Mouse (Mus musculus) testis, adult 2 months (tissue): ENCODE measurements around the gene Rufy3. TPM values are rescaled to one million over a fixed set of nuclear protein-coding genes. Genes with fewer than 3 reads are reported as not detected.

Source experiments
- H3K27ac ChIP-seq: fragments of 200-500 bp; 2 replicates; pipeline ENCODE4 v1.5.1; 2012; ENCODE audit warnings: low read depth, low read length; ENCODE audit not compliant: control insufficient read depth, insufficient read depth
- H3K27me3 ChIP-seq: fragments of 200-500 bp; 2 replicates; pipeline ENCODE4 v1.6.1; 2012; ENCODE audit warnings: mild to moderate bottlenecking, low read length, moderate library complexity; ENCODE audit not compliant: control insufficient read depth, insufficient read depth
- H3K36me3 ChIP-seq: fragments of 200-500 bp; 2 replicates; pipeline ENCODE4 v1.6.1; 2012; ENCODE audit warnings: mild to moderate bottlenecking, low read length; ENCODE audit not compliant: control insufficient read depth, insufficient read depth
- H3K4me1 ChIP-seq: fragments of 200-500 bp; 2 replicates; pipeline ENCODE4 v1.6.1; 2012; ENCODE audit warnings: low read length; ENCODE audit not compliant: control insufficient read depth, insufficient read depth
- H3K4me3 ChIP-seq: fragments of 200-500 bp; 2 replicates; pipeline ENCODE4 v1.5.1; 2012; ENCODE audit warnings: low read depth, mild to moderate bottlenecking, low read length, moderate library complexity, mixed read lengths; ENCODE audit not compliant: control insufficient read depth
- CTCF ChIP-seq: fragments of 200-500 bp; IDR thresholded peaks from 2 replicates; pipeline ENCODE4 v1.5.1; 2012; ENCODE audit warnings: low read depth, mild to moderate bottlenecking, inconsistent platforms, low read length, moderate library complexity; ENCODE audit not compliant: control insufficient read depth, insufficient read depth, insufficient replicate concordance
- POLR2A ChIP-seq: fragments of 200-500 bp; IDR thresholded peaks from 2 replicates; pipeline ENCODE4 v1.6.1; 2012; ENCODE audit warnings: low read depth, mild to moderate bottlenecking, inconsistent platforms, low read length, moderate library complexity; ENCODE audit not compliant: control insufficient read depth
- polyA plus RNA-seq: library from polyadenylated mRNA; depleted of rRNA; stranded (reverse); fragments of >200 nt; gene quantifications from 2 replicates; pipeline ENCODE4 v1.2.3, GENCODE M21; 2012; rRNA removed

The Rufy3 gene
- polyA plus RNA-seq, 1 experiment, result 15.8 TPM

DNA sequence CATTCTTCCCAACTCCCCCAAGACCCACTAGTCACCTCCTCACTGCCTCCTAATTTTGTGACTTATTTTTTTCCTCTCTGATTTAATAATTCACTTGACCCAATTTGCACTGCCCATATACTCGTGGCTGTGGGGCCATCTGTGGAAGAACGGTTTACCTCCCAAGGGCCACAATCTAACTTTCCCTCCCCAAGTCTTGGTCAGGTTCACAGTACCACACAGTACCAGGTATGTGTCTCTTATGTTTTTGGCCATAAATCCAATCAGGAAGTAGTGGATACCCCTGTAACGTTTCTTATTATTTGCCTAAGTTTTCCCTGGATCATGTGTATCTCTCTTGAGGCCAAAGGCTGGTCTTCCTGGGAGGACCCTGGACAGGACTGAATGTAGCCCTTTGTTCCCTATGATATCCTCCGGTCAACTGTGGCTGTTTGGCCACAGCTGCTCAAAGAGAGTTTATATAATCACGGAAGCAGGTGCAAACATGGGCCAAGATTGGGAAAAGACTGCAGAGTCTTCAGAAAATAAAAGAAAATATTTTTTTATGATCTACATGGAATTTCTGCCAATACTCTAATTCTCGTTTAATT is 126.8 kb downstream of the Rufy3 start:
- Histone ChIP-seq H3K27me3 (no peaks in the 10 kb centered on the region), H3K4me1 (no peaks in the 10 kb centered on the region; the same call in 1 of the 2 replicates), H3K27ac (no peak overlapping the region), H3K36me3 (no peaks in the 10 kb centered on the region), H3K4me3 (no peak overlapping the region)
- no peak for TF ChIP-seq CTCF
- TF ChIP-seq POLR2A, result no peak

DNA sequence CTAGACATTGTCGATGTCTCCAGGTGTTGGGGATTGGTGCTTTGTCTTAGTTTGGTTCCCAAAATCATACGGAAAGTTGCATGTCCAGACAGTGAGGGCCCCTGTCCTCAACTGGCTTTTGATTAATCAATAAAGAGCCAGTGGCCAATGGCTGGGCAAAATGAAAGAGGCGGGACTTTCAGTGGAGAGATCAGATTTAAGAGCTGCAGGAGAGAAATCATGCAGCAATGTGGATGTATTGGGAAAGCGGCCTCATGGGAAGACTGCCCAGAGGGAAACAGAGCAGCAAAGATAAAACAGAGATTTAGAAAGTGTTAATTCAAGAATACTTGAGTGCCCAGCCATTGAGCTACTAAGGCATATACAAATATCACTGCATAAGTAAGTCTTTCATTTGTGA is 127.7 kb downstream of the Rufy3 start:
- no peak overlapping the region for H3K4me3 ChIP-seq
- H3K27ac ChIP-seq, result no peak overlapping the region
- H3K4me1 ChIP-seq, result no peaks in the 10 kb centered on the region; the same call in 1 of the 2 replicates
- no peak for TF ChIP-seq CTCF
- TF ChIP-seq POLR2A, result no peak
- H3K36me3 ChIP-seq, result no peaks in the 10 kb centered on the region
- H3K27me3 ChIP-seq, result no peaks in the 10 kb centered on the region

DNA sequence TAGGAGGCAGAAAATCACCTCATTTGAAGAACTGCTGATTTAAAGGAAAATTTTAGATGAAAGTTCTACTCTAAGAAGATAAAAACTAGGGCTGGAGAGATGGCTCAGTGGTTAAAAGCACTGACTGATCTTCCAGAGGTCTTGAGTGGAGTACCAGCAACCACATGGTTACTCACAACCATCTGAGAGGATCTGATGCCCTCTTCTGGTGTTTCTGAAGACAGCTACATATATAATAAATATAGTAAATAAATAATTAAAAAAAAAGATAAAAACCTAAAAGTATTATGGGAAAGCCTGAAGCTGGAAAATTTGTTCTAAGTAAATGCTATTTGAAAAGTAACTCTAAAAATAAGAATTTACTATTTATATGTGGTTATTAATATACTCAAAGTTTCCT is 128.2 kb downstream of the Rufy3 start:
- no peak overlapping the region for H3K4me3 ChIP-seq
- H3K36me3 ChIP-seq, result no peaks in the 10 kb centered on the region
- no peak for TF ChIP-seq POLR2A
- no peak for TF ChIP-seq CTCF
- no peaks in the 10 kb centered on the region; the same call in 1 of the 2 replicates for H3K4me1 ChIP-seq
- H3K27me3 ChIP-seq, result no peaks in the 10 kb centered on the region
- no peak overlapping the region for H3K27ac ChIP-seq

DNA sequence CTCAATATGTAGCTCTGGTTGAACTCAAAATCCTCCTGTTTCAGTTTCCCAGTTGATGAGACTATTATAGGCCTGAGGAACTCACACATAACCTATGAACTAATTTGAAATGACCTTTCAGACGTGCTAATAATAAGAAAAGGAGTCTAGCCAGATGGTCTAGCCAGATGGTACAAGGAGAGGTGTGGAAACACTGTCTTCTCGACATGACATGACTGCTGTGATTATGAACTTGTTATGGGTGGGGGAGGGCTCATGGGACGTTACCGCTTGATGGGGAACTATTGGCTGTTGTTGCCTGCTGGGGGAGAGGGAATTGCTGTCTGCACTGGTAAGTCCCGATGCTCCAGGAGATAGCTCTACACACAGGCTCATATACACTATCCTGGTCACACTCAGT is 132.5 kb downstream of the Rufy3 start:
- TF ChIP-seq CTCF, result no peak
- no peak for TF ChIP-seq POLR2A
- Histone ChIP-seq H3K27me3 (no peaks in the 10 kb centered on the region), H3K27ac (no peak overlapping the region), H3K4me3 (no peak overlapping the region), H3K4me1 (no peaks in the 10 kb centered on the region), H3K36me3 (no peaks in the 10 kb centered on the region)

DNA sequence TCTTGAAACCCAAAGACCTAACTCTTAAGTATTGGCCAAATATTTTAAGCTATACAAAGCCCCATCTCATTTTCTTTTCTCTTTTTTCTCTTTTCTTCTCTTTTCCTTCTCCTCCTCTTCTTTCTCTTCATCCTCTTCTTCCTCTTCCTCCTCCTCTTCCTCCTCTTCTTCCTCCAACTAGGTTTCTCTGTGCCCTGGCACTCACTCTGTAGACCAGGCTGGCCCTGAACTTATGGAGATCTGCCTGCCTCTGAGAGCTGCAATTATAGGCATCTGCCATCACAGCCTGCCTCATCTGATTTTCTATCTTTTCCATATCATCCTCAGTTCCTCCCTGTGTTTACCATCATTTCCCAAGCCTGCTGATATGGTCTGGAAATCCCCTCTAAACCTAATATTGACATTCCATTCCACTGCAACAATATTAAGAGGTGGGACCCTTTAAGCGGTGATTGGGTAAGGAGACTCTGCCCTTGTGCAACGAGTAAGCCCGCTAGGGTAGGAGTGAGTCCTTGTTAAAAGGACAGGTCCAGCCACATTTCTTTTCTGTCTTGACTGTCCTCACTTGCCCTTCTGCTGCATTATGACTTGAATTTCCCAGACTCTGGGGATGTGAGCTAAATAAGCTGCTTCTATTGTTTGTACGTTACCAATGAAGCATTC is 134.5 kb downstream of the Rufy3 start:
- Histone ChIP-seq H3K27me3 (no peaks in the 10 kb centered on the region), H3K36me3 (no peaks in the 10 kb centered on the region), H3K4me3 (no peak overlapping the region), H3K27ac (no peak overlapping the region), H3K4me1 (no peaks in the 10 kb centered on the region)
- TF ChIP-seq CTCF (no peak), POLR2A (no peak)

Other genes starting within 250 kb of the Rufy3 start
- not detected in 2 replicates for gene Prol1, start 247.7 kb upstream of the Rufy3 start, polyA plus RNA-seq
- not detected in 2 replicates for gene Amtn, start 188.9 kb upstream of the Rufy3 start, polyA plus RNA-seq
- gene Ambn, start 109.0 kb upstream of the Rufy3 start, polyA plus RNA-seq, result 0.06 and 0.20 TPM in 2 replicates
- gene Enam, start 77.1 kb upstream of the Rufy3 start, polyA plus RNA-seq, result not detected in 2 replicates
- gene Jchain, start 37.1 kb upstream of the Rufy3 start, polyA plus RNA-seq, result 0.57 and 0.96 TPM in 2 replicates
- 8.4 and 8.6 TPM in 2 replicates for gene Utp3, start 10.6 kb upstream of the Rufy3 start, polyA plus RNA-seq
- gene Grsf1, start 111.1 kb downstream of the Rufy3 start, polyA plus RNA-seq, result 30.0 and 31.3 TPM in 2 replicates
- 3.5 and 4.9 TPM in 2 replicates for gene Mob1b, start 155.8 kb downstream of the Rufy3 start, polyA plus RNA-seq
- 1.1 and 1.8 TPM in 2 replicates for gene Dck, start 200.0 kb downstream of the Rufy3 start, polyA plus RNA-seq